Mouse (Mus musculus) bone marrow macrophage, adult 2 months (primary cell): ENCODE data around the gene Poldip2. TPM values are rescaled to one million over a fixed set of nuclear protein-coding genes. Genes with fewer than 3 reads are reported as not detected.
A peak's percentile ranks its signal among the peaks of the same experiment; 100 is the strongest.

Source experiments
- H3K27ac ChIP-seq: 2 replicates; pipeline ENCODE4 v1.5.1; 2012; ENCODE audit warnings: low read depth, low read length; ENCODE audit not compliant: insufficient read depth
- H3K4me1 ChIP-seq: 2 replicates; pipeline ENCODE4 v1.6.1; 2012; ENCODE audit warnings: low read length; ENCODE audit not compliant: control insufficient read depth, insufficient read depth
- H3K4me3 ChIP-seq: 2 replicates; pipeline ENCODE4 v1.5.1; 2012; ENCODE audit warnings: mild to moderate bottlenecking, low read length, moderate library complexity; ENCODE audit not compliant: insufficient read depth
- CTCF ChIP-seq: IDR thresholded peaks from 2 replicates; pipeline ENCODE4 v1.5.1; 2012; ENCODE audit warnings: low read depth, mild to moderate bottlenecking, low read length, moderate library complexity
- POLR2A ChIP-seq: IDR thresholded peaks from 2 replicates; pipeline ENCODE4 v1.6.1; 2012; ENCODE audit warnings: mild to moderate bottlenecking, low read depth, low read length, borderline replicate concordance
- polyA plus RNA-seq: library from polyadenylated mRNA; stranded (reverse); fragments of >200 nt; gene quantifications from 2 replicates; pipeline ENCODE4 v1.2.4, GENCODE M21; 2012; ENCODE audit not compliant: missing spikeins, insufficient read depth, insufficient read length

Gene Poldip2
- 26.1 and 27.0 TPM in 2 replicates for polyA plus RNA-seq

DNA sequence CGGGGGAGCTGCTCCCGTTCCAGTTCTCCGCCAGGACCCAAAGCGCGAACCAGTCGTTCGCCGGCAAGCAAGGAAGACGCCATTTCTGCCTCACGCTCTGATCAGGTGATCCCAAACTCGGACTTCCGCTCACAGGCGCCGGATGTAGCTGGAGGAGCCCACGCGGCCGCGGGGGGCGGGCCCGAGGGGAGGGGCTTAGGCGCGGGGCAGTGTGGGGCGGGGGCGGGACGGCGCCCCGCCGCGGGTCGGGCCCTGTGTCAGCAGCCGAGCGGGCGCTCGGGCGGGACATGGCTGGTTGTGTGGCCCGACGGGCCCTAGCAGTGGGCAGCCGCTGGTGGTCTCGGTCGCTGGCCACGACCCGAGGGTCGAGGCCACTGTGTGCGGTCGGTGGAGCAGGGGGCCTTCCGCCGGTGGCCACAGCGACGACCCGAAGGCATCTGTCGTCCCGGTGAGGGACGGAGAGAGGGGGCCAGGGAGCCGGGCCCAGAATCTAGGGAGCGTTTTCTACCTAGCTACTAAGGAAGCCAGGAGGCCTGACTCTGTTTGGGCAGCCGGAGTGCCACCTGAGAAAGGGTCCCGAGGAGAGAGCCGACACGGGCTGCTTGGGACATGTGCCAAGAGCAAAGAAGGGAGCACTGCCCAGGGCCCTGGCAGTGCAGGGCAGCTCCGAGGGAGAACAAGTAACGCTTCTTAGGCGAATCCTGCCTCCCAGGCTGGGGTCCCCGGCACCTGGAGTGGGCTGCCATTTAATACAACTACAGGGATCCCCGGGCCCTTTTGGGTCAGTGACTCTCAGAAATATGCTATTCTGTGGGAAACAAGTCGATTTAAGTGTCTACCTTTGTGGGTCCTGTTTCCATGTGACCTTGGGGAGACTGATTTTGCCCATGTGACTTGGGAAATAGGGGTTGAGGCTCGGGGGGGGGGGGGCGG is at the start of gene Poldip2, which contains the start of gene Tmem199:
TSS of gene Poldip2 (plus strand) at position 169 of the 933 bp plus-strand sequence.
TSS of gene Tmem199 (minus strand) at position 148 of the 933 bp plus-strand sequence.
- H3K4me3 ChIP-seq = peak within 1 kb of the TSS; percentile 86
- peak within 1 kb of the TSS; percentile 74 for H3K27ac ChIP-seq
- TF ChIP-seq CTCF (no peak), POLR2A (no peak; the same call in 1 of the 2 replicates)
- peaks cover 12% of the 10 kb centered on the region for H3K4me1 ChIP-seq

- H3K27ac ChIP-seq = no peak overlapping the region
- peaks cover 25% of the 10 kb centered on the region for H3K4me1 ChIP-seq
- no peak for TF ChIP-seq CTCF
- no peak for TF ChIP-seq POLR2A
- no peak overlapping the region for H3K4me3 ChIP-seq
These were observed 49.3 kb upstream of the Poldip2 start for GRCm38 (mm10) chr11:78462669-78463068.

- no peak for TF ChIP-seq CTCF
- no peak for TF ChIP-seq POLR2A
- Histone ChIP-seq H3K4me1 (peaks cover 27% of the 10 kb centered on the region), H3K4me3 (no peak overlapping the region), H3K27ac (no peak overlapping the region)
These were observed 48.5 kb upstream of the Poldip2 start for GRCm38 (mm10) chr11:78463286-78464036.

DNA sequence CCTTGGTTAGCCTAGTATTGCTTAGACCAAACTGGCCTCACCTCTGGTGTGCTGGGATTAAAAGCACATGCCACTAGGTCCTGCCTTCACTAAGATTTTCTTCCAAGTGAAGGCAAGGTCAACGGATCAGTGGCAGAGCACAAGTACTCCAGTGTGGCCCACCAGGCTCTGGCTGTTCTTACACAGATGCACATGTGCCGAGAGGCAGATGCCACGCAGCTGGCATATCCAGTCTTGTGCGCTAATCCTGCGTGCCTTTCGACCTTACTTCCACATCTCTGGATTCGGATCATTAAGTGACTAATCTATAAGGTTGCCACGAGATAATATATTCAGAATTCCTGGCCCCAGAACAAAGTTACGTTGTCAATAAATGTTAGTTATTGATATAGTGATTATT is 46.9 kb upstream of the Poldip2 start:
- peaks cover 27% of the 10 kb centered on the region for H3K4me1 ChIP-seq
- TF ChIP-seq CTCF = no peak
- no peak for TF ChIP-seq POLR2A
- peak overlapping the region; percentile 81 for H3K4me3 ChIP-seq

DNA sequence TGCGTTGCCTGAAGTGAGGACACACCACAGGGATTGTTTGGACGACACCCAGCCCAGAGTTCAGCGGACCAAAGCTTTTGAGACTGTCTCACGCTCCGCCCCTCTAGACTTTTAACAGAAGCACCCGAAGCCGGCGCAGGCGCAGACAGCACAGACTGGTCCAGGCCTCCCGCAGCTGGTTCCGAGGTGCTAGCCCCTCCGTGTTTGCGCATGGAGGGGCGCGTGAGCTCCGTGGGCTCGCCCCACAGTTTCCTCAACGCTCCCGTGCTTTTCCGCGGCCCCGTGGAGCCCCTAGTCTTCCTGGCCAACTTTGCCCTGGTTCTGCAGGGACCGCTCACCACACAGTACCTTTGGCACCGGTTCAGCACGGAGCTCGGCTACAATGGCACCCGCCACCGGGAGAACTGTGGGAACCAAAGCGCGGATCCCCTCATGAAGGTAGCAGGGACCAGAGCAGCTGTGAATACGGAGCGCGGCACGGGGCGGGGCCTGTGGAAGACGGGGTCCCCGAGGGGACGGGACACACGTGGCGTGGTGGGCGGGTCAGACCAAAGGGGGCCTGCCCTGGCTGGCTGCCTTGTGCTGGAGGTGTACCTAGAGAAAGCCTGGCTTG is 46.3 kb upstream of the Poldip2 start, which contains the start of gene Slc46a1:
TSS of gene Slc46a1 (plus strand) at position 130 of the 613 bp plus-strand sequence.
- Histone ChIP-seq H3K4me1 (peaks cover 27% of the 10 kb centered on the region), H3K27ac (peak within 1 kb of the TSS; percentile 16; the same call in 1 of the 2 replicates), H3K4me3 (peak within 1 kb of the TSS; percentile 81)
- no peak for TF ChIP-seq POLR2A
- no peak for TF ChIP-seq CTCF

More for the DNA sequence above, 46.9 kb upstream of the Poldip2 start:
- no peak overlapping the region for H3K27ac ChIP-seq

- H3K27ac ChIP-seq = no peak overlapping the region
- H3K4me3 ChIP-seq = peak overlapping the region; percentile 81
- peaks cover 27% of the 10 kb centered on the region for H3K4me1 ChIP-seq
- no peak for TF ChIP-seq POLR2A
- no peak for TF ChIP-seq CTCF
These were observed 45.6 kb upstream of the Poldip2 start for GRCm38 (mm10) chr11:78466242-78466912.

DNA sequence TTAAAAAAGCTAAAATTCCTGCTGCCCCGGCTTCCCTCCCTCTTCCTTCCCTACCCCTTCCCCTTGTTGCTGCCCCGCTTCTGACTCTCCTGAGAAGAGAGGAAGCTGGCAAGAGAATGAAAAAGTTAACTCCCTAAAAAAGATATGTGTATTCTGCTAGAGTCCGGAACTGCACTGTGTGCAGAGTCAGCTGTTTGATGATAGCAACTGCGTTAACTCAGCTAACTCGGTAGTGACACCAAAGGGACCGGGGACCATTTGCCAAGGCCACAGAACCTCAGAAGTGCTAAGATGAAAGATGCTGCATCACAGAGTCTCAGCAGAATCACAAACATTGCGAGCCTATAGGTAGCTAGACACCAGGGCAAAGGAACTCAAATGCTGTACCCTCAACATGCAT is 44.5 kb upstream of the Poldip2 start:
- Histone ChIP-seq H3K4me1 (peaks cover 27% of the 10 kb centered on the region), H3K27ac (no peak overlapping the region), H3K4me3 (no peak overlapping the region)
- TF ChIP-seq CTCF (no peak), POLR2A (no peak)

- TF ChIP-seq POLR2A (no peak), CTCF (no peak)
- H3K4me1 ChIP-seq = peaks cover 27% of the 10 kb centered on the region
- H3K4me3 ChIP-seq = no peak overlapping the region
- H3K27ac ChIP-seq = no peak overlapping the region
These were observed 44.1 kb upstream of the Poldip2 start for GRCm38 (mm10) chr11:78467932-78468331.
